Mouse (Mus musculus) layer of hippocampus, adult 2 months (tissue): ENCODE results near the gene Selenoo. TPM values are rescaled to one million over a fixed set of nuclear protein-coding genes. Genes with fewer than 3 reads are reported as not detected.

Experiments
- DNase-seq, 2 experiments: peaks; one replicate each; pipeline ENCODE4 v3.0.0; 2022; ENCODE audit warnings: low spot score in 2 of 2
- H3K27ac ChIP-seq: fragments of 200-600 bp; 2 replicates; pipeline ENCODE4 v1.8.1; 2022
- H3K4me3 ChIP-seq: fragments of 200-600 bp; 2 replicates; pipeline ENCODE4 v1.8.1; 2022; ENCODE audit warnings: mild to moderate bottlenecking
- CTCF ChIP-seq: fragments of 200-600 bp; conservative IDR thresholded peaks from 2 replicates; pipeline ENCODE4 v1.8.1; 2022; ENCODE audit warnings: antibody characterized with exemption, mild to moderate bottlenecking, moderate library complexity
- total RNA-seq, 2 experiments: library from RNA; stranded (reverse); gene quantifications; 2 replicates each; pipeline ENCODE4 v1.2.3; 2021

The Selenoo gene
- total RNA-seq, 2 experiments from 2014 or later = 21.2 to 22.0 TPM

DNA sequence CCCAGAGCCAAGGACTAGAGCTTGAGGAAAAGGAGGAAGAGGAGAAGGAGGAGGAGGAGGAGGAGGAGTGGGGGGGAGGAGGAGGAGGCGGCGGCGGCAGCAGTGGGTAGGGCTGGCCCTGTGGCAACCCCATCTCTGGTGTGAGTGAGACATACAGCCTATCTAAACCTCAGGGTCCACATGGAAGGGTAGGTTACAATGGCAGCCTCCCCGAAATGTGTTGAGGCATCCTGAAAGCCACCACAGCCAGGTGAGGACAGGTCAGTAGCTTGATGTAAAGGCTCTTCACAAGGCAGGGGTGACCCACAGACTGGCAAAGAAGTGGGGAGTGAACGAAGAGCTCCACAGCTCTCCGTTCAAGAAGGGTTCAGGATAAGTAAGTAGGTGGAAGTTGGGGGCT is 49.6 kb downstream of the Selenoo start:
- H3K4me3 ChIP-seq = no peak overlapping the region
- no peak overlapping the region for H3K27ac ChIP-seq
- DNase-seq = no peak
- TF ChIP-seq CTCF = no peak

DNA sequence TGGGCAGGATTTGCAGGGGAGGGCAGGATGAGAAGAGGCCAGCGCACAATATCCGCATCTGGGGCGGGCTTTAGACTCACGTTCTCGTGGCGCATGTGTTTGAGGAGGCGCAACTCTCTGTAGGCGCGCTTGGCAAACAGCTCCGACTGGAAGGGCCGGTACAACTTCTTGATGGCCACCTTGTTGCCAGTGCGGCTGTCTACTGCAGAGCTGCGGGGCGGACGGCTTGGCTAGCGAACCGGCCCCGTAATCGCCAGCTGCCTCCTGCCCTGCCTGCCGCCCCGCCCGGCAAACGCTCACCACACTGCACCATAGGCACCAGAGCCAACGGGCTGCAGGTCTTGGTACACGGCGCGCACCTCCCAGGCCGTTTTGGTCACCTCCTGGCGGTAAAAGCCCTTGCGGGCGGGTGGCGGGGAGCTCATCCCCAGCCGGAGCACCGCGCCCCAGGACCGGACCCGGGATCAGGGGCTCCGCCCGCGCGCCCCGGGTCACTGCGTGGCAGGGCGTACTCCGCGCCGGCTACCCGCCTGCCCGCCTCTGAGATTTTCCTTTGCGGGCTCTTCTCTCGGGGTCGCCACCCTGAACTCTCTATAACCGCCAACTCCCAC is 51.3 kb downstream of the Selenoo start:
- peak overlapping the region; percentile 56 for H3K27ac ChIP-seq
- DNase-seq = peak in 1 of 2 experiments; percentile 47
- H3K4me3 ChIP-seq = peak overlapping the region; percentile 63
- no peak for TF ChIP-seq CTCF

GRCm38 (mm10) chr15:89140659-89141252 is 51.9 kb downstream of the Selenoo start, which contains the start of gene Mapk12:
Gene Mapk12, minus strand, starts transcription at chr15:89140703.
- H3K27ac ChIP-seq = peak within 1 kb of the TSS; percentile 56
- TF ChIP-seq CTCF = no peak
- no peak for DNase-seq
- peak within 1 kb of the TSS; percentile 63 for H3K4me3 ChIP-seq

DNA sequence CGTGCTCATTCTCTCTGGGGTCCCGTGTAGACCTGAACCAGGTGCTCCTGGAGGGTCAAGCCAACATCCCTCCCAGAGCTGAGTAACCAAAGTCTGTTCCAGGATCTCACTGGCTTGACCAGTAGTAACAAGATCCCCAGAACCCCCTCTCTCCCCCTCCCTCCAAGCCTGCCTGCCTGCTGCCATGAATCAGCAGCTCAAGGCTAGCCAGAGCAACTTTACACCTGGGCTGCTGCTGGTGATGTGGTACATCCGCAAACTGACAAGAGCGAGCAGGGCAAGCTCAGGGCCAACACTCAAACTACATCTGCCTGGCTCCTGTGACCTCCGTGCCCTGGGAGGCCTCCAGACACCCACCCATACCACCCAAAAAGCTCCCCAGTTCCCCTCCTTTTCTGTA is 52.6 kb downstream of the Selenoo start:
- Histone ChIP-seq H3K27ac (no peak overlapping the region), H3K4me3 (no peak overlapping the region)
- no peak for TF ChIP-seq CTCF
- DNase-seq = no peak

DNA sequence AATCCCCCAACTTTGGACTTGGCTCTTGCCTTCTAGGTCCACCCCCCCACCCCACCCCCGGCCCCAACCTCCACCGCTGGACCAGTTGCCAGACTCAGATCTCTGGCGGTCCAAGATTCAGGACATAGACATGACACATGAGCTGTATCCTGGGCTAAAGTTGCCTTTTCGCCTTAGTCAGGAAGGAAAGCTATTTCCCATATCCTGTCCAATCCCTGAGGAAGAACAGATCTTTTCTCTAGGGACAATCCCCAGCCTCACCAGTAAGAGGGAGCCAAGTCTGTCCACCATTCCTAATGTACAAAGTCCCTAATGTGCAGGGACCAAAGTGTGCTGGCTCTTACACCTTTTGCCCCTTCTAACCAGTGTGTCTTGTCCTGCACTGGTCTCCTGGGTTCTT is 53.0 kb downstream of the Selenoo start:
- H3K27ac ChIP-seq = no peak overlapping the region
- no peak overlapping the region for H3K4me3 ChIP-seq
- no peak for DNase-seq
- no peak for TF ChIP-seq CTCF

DNA sequence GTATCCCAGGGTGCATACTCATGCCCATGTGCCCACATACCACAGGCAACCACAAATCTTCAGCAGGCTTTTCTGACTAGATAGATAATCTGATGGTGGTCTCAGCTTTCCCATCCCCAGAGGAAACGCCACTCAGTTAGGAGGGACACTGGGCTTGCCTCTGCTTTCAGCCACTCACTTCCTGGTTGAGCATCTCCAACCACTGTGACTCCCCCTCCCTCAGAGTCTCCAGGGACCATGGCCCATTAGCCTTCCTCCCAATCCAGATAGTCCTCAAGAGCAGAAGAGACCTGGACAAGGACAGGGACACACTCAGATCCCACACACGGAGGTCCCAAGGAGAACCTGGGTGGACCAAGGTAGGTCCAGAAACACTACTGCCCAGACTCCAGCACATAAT is 54.2 kb downstream of the Selenoo start:
- no peak for TF ChIP-seq CTCF
- Histone ChIP-seq H3K27ac (no peak overlapping the region), H3K4me3 (no peak overlapping the region)
- no peak for DNase-seq

DNA sequence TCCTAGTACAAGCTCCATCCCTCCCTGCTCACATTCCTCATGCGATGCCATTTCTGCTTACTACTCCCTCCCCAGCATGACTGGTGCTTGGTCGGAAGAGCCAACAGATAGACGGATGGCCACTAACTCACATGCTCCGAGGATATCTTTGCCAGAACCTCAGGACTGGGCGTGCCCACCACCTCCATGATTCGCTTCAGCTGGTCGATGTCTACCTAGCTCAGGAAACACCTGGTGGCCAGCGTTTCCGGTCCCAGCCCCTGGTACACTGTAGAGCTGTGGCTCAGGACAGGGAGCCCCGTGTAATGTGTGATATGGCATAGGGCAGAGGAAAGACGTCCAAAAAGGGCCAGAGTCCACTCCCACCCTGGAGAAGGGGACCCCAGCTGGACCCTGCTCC is 56.1 kb downstream of the Selenoo start:
- DNase-seq = no peak
- no peak overlapping the region for H3K27ac ChIP-seq
- TF ChIP-seq CTCF = no peak
- H3K4me3 ChIP-seq = no peak overlapping the region

DNA sequence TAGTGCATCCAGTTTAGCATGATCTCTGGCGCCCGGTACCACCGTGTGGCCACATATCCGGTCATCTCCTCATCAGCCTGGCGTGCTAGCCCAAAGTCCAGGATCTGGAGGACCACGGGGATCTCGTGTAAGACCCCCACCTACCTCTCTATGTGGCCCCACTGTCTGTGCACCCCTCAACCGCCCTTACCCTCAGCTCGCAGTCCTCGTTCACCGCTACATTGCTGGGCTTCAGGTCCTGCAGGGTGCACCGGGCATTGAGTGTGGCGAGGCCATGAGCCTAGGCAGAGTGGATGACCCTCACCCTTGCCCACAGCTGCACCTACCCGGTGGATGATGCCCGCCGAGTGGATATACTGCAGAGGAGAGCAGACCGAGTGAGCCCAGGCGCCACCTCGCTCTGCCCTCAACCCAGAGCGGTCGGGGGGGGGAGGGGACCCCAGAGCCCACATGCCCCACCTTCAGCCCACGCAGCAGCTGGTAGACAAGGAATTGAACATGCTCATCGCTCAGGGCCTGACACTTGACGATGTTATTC is 57.0 kb downstream of the Selenoo start:
- TF ChIP-seq CTCF = no peak
- Histone ChIP-seq H3K27ac (no peak overlapping the region), H3K4me3 (no peak overlapping the region)
- no peak for DNase-seq

- no peak for DNase-seq
- Histone ChIP-seq H3K27ac (peak overlapping the region; percentile 24), H3K4me3 (peak overlapping the region; percentile 47)
- TF ChIP-seq CTCF = no peak
Measured at GRCm38 (mm10) chr15:89146537-89146936, 57.7 kb downstream of the Selenoo start.

DNA sequence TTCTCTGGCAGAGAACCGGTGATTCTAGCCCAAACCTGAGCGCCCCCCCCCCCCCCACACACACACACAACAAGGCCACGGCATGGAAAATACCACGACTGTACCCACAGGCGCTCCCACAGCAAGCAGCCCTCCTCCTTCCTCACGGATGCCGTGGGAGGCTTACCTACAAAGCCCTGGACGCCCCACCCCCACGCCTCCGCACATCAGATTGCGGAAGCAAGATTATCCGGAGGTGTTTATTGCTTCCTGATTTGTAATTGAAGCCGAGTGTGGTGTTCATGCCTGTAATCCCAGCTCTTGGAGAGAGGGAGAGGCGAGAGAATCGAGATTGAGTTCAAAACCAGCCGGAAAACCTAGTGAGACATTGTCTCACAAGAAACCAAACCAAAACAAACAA is 58.1 kb downstream of the Selenoo start:
- TF ChIP-seq CTCF = no peak
- Histone ChIP-seq H3K4me3 (peak overlapping the region; percentile 47; the same call in 1 of the 2 replicates), H3K27ac (peak overlapping the region; percentile 24; the same call in 1 of the 2 replicates)
- DNase-seq = no peak

DNA sequence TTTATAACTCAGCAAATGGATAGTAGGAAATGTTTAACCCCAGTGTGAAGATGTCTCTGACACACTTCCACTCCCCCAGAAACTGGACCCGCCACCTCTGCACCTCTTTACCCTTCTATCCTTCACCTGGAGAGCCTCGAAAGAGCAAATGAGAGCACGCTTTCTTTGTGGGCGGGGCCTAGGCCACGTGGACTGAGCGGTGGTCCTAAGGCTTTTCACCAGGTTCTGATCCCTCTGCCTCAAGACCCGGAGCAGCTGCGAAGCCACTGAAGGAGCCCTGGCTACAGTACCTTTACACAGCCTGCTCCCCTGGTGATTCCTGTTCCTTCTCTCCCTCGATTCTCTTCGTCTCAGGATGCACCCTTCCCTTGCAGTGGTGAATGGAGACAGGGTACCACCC is 58.6 kb downstream of the Selenoo start:
- DNase-seq = no peak
- Histone ChIP-seq H3K4me3 (peak overlapping the region; percentile 30; the same call in 1 of the 2 replicates), H3K27ac (no peak overlapping the region)
- no peak for TF ChIP-seq CTCF

- Histone ChIP-seq H3K27ac (no peak overlapping the region), H3K4me3 (no peak overlapping the region; the same call in 1 of the 2 replicates)
- no peak for TF ChIP-seq CTCF
- no peak for DNase-seq
Measured at GRCm38 (mm10) chr15:89147895-89148294, 59.0 kb downstream of the Selenoo start.

DNA sequence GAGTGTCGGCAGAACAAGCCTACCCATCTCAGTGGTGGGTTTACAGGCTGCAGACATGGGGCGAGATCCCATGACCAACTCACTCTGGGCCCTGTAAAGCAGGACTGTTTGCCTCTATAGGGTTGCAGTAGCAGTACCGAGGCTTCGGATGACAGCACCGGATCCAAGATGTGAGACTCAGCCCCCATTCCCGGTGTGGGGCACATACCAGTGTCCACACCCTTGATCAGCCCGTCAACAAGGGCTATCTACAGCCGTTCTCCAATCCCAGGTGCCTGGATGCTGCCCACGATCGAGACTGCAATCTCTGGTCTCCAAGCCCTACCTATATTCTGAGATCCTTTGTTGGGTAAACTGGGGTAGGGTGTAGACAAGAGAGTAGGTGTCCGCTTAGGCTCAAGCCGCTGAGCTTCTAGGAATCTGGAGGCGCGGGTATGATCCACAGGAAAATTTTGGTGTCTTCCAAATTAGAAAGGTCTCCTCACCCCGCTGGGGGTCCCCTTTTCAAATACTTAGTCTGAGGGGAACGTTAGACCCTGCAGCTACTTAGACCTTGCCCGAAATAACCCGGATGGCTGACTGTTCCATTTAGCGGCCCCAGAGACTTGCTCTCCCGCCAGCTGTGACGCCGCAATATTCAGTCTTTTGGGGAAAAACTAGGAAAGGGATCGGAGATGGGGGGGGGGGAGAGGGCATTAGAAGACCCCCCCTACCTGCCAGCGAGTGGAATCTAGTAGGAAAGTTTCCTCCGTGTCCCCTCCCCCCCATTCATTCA is 59.8 kb downstream of the Selenoo start:
- DNase-seq = no peak
- Histone ChIP-seq H3K4me3 (peak overlapping the region; percentile 81), H3K27ac (peak overlapping the region; percentile 87)
- no peak for TF ChIP-seq CTCF
